Mouse (Mus musculus): ENCODE data around the gene Tchh. TPM values are rescaled to one million over a fixed set of nuclear protein-coding genes. Genes with fewer than 3 reads are reported as not detected.
"Not testable (repeated sequence)": the region's sequence is repeated elsewhere in the genome, so short reads cannot be mapped to it uniquely, and the experiment has no call there.

Tchh gene
- 4.3 and 4.7 TPM in 2 replicates for polyA plus RNA-seq (2015; fragmentation: Nextera tagmentation; extraction: Ambion mirVana)

DNA sequence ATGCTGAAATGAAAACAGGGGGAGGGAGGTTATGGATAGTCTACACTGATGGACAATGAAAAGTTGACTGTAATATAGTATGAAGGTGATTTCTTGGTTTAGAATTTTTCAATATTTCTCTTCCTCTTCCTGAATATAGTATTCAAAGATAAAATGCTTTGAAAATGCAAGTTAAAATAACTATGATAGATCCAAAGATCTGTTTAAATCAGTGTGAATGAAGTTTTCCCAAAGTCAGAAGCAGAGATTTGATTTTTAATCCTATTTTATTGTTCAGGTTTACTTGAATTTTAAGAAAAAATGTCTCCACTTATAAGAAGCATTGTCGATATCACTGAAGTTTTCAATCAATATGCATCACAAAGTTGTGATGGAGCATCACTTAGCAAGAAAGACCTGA is at the start of gene Tchh:
TSS of gene Tchh (plus strand) at position 301 of the 400 bp plus-strand sequence.
- no peak for ATAC-seq (ENCODE audit: insufficient number of reproducible peaks, low FRiP score, low TSS enrichment, low read depth)
- Histone ChIP-seq H3K4me3 (peak within 1 kb of the TSS; percentile 52; the same call in 1 of the 2 replicates), H3K9ac (no peak within 1 kb of the TSS), H3K36me3 (no peaks in the 10 kb centered on the region), H3K27ac (no peak within 1 kb of the TSS), H3K9me3 (no peaks in the 10 kb centered on the region), H3K4me2 (peak within 1 kb of the TSS; percentile 97; the same call in 1 of the 2 replicates), H3K27me3 (peaks cover 41% of the 10 kb centered on the region), H3K4me1 (peaks cover 31% of the 10 kb centered on the region)
- 94% methylated on average over 1 of the region's 1 CpGs for WGBS

DNA sequence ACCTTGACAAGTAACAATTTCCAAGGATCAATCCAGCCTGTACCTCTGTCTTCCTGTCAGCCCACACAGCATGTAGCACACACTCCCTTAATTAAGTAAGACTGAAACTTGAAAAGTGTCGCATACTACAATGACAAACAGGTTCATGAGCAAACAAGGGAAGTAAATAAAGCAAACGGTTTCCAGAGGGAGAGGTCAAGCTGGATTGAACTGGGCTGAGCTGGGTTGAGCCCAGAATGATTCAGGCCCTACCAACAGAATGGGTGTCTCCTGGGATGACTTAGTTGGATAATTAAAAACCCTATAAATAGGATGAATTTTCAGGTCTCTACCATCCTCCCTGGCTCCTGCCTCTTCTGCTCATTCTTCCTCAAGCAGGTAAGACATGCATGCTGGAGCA is 48.8 kb upstream of the Tchh start, which contains the start of gene Rptn:
TSS of gene Rptn (plus strand) at position 334 of the 400 bp plus-strand sequence.
- Histone ChIP-seq H3K9me3 (no peaks in the 10 kb centered on the region), H3K4me3 (no peak within 1 kb of the TSS), H3K4me2 (no peak within 1 kb of the TSS), H3K27ac (no peak within 1 kb of the TSS), H3K36me3 (no peaks in the 10 kb centered on the region), H3K27me3 (no peaks in the 10 kb centered on the region), H3K9ac (no peak within 1 kb of the TSS), H3K4me1 (no peaks in the 10 kb centered on the region)
- 65% methylated on average over 2 of the region's 2 CpGs for WGBS
- ATAC-seq (ENCODE audit: insufficient number of reproducible peaks, low FRiP score, low TSS enrichment, low read depth), result no peak

DNA sequence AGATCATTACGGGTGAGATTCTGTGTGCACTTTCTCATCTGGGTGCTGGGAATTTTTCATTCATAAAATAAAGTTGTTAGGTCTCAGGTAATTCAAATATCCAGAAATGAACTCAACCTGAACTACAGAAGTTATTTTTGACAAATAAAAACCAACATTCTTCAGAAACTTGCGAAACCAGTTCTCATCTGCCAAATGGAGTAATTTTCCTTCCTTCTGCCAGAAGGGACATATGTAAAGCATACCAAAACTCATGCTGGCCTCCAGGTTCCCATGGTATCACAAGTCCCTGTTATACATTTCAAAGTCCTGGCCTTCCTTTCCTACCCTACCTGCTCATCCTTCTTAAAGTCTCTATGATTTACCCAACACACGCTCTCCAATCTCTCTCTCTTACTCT is 38.2 kb upstream of the Tchh start:
- 82% methylated on average over 3 of the region's 3 CpGs for WGBS
- no peak overlapping the region for H3K27ac ChIP-seq
- no peaks in the 10 kb centered on the region for H3K4me1 ChIP-seq
- no peaks in the 10 kb centered on the region for H3K36me3 ChIP-seq
- ATAC-seq (ENCODE audit: insufficient number of reproducible peaks, low FRiP score, low TSS enrichment, low read depth), result no peak
- H3K4me2 ChIP-seq, result no peak overlapping the region
- H3K27me3 ChIP-seq, result no peaks in the 10 kb centered on the region
- no peak overlapping the region for H3K9ac ChIP-seq
- no peak overlapping the region for H3K4me3 ChIP-seq
- no peaks in the 10 kb centered on the region for H3K9me3 ChIP-seq

DNA sequence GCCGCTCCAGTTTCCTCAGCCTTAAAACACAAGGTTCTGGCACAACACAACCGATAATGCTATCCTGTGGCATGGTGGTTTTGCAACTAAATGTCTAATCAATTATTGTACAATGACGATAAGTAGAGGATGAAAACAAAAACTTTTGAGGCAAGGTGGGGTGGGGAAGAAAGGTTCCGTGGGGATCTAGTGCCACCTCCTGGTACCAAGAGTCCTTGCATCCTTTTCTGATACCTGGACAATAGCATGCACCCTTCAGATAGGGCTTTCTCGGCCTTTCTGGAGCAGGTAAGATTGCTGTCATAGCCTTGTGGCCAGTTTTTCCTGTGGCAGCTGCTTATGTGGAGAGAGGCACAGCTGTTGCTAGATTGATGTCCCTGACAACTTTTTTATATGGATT is 35.1 kb upstream of the Tchh start:
- Histone ChIP-seq H3K27ac (no peak overlapping the region), H3K27me3 (no peaks in the 10 kb centered on the region), H3K9ac (no peak overlapping the region), H3K4me1 (no peaks in the 10 kb centered on the region), H3K36me3 (no peaks in the 10 kb centered on the region), H3K4me3 (no peak overlapping the region), H3K4me2 (no peak overlapping the region), H3K9me3 (no peaks in the 10 kb centered on the region)
- 31% methylated on average over 5 of the region's 5 CpGs for WGBS
- ATAC-seq (ENCODE audit: insufficient number of reproducible peaks, low FRiP score, low TSS enrichment, low read depth), result no peak

DNA sequence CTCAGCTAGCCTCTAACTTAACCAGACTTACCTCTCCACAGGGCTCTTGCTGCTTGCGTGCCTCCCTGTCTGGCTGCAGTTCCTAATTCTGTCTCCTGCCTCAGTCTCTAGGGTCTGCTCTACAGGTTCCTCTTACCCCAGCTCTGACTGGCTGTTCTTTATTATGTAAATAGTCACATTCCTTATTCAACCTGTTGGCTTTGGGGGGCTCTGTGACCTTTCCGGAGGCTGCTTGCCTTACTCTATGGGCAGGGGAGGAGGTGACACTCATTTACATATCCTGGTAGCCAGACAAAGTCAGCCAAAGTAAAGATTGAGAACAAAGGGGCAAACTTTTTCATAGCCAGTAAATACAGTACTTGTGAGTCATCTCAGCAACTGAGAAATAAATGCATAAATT is 30.2 kb upstream of the Tchh start:
- no peak for ATAC-seq (ENCODE audit: insufficient number of reproducible peaks, low FRiP score, low TSS enrichment, low read depth)
- H3K9me3 ChIP-seq, result no peaks in the 10 kb centered on the region
- no peaks in the 10 kb centered on the region for H3K27me3 ChIP-seq
- H3K36me3 ChIP-seq, result no peaks in the 10 kb centered on the region
- H3K9ac ChIP-seq, result no peak overlapping the region
- no peak overlapping the region for H3K4me2 ChIP-seq
- 13% methylated on average over 2 of the region's 2 CpGs for WGBS
- H3K4me3 ChIP-seq, result no peak overlapping the region
- no peaks in the 10 kb centered on the region for H3K4me1 ChIP-seq
- H3K27ac ChIP-seq, result no peak overlapping the region

DNA sequence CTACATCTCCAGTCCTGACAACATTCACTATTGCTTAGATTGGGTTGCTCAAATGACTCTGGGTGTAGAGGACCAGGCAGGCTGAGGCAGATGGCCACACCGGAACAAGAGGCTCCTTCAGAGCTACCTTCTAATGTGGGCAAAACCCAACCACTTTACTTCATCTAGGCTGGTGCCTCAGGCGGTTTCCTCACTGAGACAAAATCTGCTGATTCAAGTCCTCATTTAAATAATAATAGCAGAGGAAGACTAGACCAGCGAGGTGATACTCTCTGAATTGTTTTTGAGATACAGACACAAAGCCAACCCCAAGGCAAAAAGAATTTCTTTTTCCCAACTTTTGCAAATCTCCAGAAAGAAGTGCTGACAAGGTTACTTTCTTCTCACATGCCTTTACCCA is 10.5 kb upstream of the Tchh start:
- Histone ChIP-seq H3K36me3 (no peaks in the 10 kb centered on the region), H3K9ac (no peak overlapping the region), H3K4me1 (no peaks in the 10 kb centered on the region), H3K9me3 (no peaks in the 10 kb centered on the region), H3K27ac (no peak overlapping the region), H3K4me3 (no peak overlapping the region), H3K27me3 (no peaks in the 10 kb centered on the region), H3K4me2 (no peak overlapping the region)
- ATAC-seq (ENCODE audit: insufficient number of reproducible peaks, low FRiP score, low TSS enrichment, low read depth), result no peak
- WGBS, result 57% methylated on average over 3 of the region's 3 CpGs

DNA sequence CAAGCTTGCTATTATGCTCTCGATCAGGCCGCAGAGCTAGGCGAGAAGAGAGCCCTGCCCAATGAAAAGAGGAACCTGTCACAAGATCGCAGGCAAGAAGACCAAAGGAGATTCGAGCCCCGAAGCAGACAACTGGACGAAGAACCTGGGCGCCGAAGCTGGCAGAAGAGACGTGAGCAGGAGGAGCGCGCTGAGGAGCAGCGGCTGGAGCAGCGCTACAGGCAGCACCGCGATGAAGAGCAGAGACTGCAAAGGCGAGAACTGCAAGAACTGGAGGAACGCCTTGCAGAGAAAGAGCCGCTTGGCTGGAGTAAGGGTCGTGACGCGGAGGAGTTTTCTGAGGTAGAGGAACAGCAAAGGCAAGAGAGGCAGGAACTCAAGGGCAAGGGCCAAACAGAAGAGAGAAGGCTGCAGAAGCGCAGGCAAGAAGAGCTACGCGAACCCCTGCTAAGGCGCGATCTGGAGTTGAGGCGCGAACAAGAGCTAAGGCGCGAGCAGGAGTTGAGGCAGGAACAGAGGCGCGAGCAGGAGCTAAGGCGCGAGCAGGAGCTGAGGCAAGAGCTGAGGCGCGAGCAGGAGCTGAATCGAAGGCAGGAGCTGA is 1.5 kb downstream of the Tchh start:
- H3K36me3 ChIP-seq, result no peaks in the 10 kb centered on the region
- H3K4me1 ChIP-seq, result peaks cover 40% of the 10 kb centered on the region
- no peak for ATAC-seq (ENCODE audit: insufficient number of reproducible peaks, low FRiP score, low TSS enrichment, low read depth)
- H3K9ac ChIP-seq, result 0 out of 2 replicates have a peak overlapping the region, but pooled peaks have one; percentile 20
- H3K9me3 ChIP-seq, result no peaks in the 10 kb centered on the region
- H3K27ac ChIP-seq, result no peak overlapping the region
- WGBS, result under 1% methylated on average over 38 of the region's 38 CpGs
- peaks cover 49% of the 10 kb centered on the region for H3K27me3 ChIP-seq
- H3K4me2 ChIP-seq, result peak overlapping the region; percentile 97
- H3K4me3 ChIP-seq, result peak overlapping the region; percentile 52

DNA sequence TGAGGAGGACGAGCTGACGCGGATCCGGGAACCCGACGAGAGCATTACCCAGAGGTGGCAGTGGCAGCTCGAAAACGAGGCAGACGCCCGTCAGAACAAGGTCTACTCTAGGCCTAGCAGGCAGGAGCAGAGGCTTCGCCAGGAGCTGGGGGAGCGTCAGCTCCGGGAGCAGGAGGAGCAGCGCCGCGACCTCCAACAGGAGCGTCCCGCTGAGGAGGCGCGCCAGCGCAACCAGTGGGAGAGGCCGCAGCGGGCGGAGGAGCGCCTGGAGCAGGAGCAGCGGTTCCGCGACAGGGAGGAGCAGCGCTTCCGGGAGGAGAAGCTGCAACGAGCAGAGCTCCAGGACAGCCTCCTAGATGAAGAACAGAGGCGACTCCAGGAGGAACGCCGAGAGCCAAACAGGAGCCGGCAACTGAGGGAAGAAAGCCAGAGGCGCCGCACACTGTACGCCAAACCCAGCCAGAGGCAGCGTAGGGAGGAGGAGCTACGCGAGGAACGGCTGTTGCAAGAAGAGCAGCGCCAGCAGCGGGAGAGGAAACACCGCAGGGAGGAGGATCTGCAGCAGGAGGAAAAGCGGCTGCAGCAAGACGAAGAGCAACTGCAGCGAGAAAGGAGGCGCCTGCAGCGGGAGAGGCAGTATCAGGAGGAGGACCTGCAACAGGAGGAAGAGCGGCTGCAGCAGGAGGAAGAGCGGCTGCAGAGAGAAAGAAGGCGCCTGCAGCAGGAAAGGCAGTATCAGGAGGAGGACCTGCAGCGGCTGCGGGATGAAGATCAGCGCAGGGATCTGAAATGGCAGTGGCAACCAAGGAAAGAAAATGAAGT is 2.4 kb downstream of the Tchh start:
- Histone ChIP-seq H3K4me1 (peaks cover 40% of the 10 kb centered on the region), H3K4me2 (peak overlapping the region; percentile 97), H3K27me3 (peaks cover 52% of the 10 kb centered on the region), H3K36me3 (no peaks in the 10 kb centered on the region), H3K4me3 (peak overlapping the region; percentile 52), H3K9ac (peak overlapping the region; percentile 29; the same call in 1 of the 2 replicates), H3K9me3 (no peaks in the 10 kb centered on the region), H3K27ac (peak overlapping the region; percentile 69)
- ATAC-seq (ENCODE audit: insufficient number of reproducible peaks, low FRiP score, low TSS enrichment, low read depth), result peak; percentile 58; the same call in 1 of the 2 replicates
- under 1% methylated on average over 56 of the region's 56 CpGs for WGBS

DNA sequence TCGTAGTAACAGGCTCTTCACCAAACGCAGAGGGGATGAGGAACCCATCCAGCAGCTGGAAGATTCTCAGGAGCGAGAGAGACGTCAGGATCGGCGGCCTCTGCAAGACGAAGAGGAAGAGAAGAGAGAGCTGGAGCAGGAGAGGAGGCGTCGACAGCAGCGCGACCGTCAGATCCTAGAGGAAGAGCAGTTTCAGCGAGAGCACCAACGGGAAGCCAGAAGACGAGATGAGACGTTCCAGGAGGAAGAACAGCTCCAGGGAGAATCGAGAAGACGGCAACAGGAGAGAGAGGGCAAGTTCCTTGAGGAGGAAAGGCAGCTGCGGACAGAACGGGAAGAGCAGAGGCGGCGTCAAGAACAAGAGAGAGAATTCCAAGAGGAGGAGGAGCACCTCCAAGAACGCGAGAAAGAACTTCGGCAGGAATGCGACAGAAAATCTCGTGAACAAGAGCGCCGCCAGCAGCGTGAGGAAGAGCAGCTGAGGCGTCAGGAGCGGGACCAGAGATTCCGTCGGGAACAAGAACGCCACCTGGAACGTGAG is 3.1 kb downstream of the Tchh start:
- Histone ChIP-seq H3K9ac (0 out of 2 replicates have a peak overlapping the region, but pooled peaks have one; percentile 29), H3K9me3 (no peaks in the 10 kb centered on the region), H3K4me2 (peak overlapping the region; percentile 97), H3K4me3 (peak overlapping the region; percentile 52), H3K4me1 (peaks cover 40% of the 10 kb centered on the region), H3K27ac (no peak overlapping the region), H3K27me3 (peaks cover 59% of the 10 kb centered on the region), H3K36me3 (no peaks in the 10 kb centered on the region)
- no peak for ATAC-seq (ENCODE audit: insufficient number of reproducible peaks, low FRiP score, low TSS enrichment, low read depth)
- WGBS, result under 1% methylated on average over 36 of the region's 36 CpGs

DNA sequence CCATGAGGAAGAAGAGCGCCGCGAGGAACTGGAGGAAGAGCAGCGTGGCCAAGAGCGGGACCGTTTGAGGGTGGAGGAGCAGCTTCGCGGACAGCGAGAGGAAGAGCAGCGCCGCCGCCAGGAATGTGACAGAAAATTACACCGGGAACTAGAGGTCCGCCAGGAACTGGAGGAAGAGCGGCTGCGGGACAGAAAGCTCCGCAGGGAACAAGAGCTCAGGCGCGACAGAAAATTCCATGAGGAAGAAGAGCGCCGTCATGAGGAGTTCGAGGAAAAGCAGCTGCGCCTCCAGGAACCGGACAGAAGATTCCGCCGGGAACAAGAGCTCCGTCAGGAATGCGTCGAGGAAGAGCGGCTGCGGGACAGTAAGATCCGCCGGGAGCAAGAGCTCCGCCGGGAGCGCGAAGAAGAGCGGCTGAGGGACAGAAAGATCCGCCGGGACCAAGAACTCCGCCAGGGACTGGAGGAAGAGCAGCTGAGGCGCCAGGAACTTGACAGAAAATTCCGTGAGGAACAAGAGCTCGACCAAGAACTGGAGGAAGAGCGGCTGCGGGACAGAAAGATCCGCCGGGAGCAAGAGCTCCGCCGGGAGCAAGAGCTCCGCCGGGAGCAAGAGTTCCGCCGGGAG is 4.1 kb downstream of the Tchh start:
- Histone ChIP-seq H3K9ac (peak overlapping the region; percentile 10; the same call in 1 of the 2 replicates), H3K27ac (no peak overlapping the region), H3K4me1 (peaks cover 40% of the 10 kb centered on the region), H3K27me3 (peaks cover 51% of the 10 kb centered on the region), H3K9me3 (no peaks in the 10 kb centered on the region), H3K4me3 (peak overlapping the region; percentile 52), H3K36me3 (no peaks in the 10 kb centered on the region), H3K4me2 (peak overlapping the region; percentile 97)
- 1% methylated on average over 54 of the region's 54 CpGs for WGBS
- ATAC-seq (ENCODE audit: insufficient number of reproducible peaks, low FRiP score, low TSS enrichment, low read depth), result no peak

DNA sequence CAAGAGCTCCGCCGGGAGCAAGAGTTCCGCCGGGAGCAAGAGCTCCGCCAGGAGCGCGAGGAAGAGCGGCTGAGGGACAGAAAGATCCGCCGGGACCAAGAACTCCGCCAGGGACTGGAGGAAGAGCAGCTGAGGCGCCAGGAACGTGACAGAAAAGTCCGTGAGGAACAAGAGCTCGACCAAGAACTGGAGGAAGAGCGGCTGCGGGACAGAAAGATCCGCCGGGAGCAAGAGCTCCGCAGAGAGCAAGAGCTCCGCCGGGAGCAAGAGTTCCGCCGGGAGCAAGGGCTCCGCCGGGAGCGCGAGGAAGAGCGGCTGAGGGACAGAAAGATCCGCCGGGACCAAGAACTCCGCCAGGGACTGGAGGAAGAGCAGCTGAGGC is 4.6 kb downstream of the Tchh start:
- peaks cover 49% of the 10 kb centered on the region for H3K27me3 ChIP-seq
- 1% methylated on average over 32 of the region's 32 CpGs for WGBS

More for the DNA sequence above, 4.6 kb downstream of the Tchh start:
- peaks cover 40% of the 10 kb centered on the region for H3K4me1 ChIP-seq
- 0 out of 2 replicates have a peak overlapping the region, but pooled peaks have one; percentile 32 for H3K9ac ChIP-seq
- H3K27ac ChIP-seq, result peak overlapping the region; percentile 34; the same call in 1 of the 2 replicates
- not testable (repeated sequence) for ATAC-seq (ENCODE audit: insufficient number of reproducible peaks, low FRiP score, low TSS enrichment, low read depth); H3K9me3 ChIP-seq; H3K36me3 ChIP-seq
- H3K4me2 ChIP-seq, result peak overlapping the region; percentile 97
- peak overlapping the region; percentile 52 for H3K4me3 ChIP-seq

Data from limb, embryonic 15.5 days (tissue).